Mouse (Mus musculus) thymus, postnatal 0 days (tissue): ENCODE data around the gene Lep. TPM values are rescaled to one million over a fixed set of nuclear protein-coding genes. Genes with fewer than 3 reads are reported as not detected.

Source experiments
- DNase-seq: peaks from one replicate; pipeline ENCODE4 v3.0.0-alpha.2; 2015; ENCODE audit warnings: low spot score
- polyA plus RNA-seq: library from polyadenylated mRNA; unstranded; fragments of >200 nt; fragmentation: Nextera tagmentation; extraction: Ambion mirVana; gene quantifications from 2 replicates; pipeline ENCODE4 v1.2.1, GENCODE M21; 2015

The Lep gene
- polyA plus RNA-seq, 1 experiment from 2014 or later: 0.12 TPM

DNA sequence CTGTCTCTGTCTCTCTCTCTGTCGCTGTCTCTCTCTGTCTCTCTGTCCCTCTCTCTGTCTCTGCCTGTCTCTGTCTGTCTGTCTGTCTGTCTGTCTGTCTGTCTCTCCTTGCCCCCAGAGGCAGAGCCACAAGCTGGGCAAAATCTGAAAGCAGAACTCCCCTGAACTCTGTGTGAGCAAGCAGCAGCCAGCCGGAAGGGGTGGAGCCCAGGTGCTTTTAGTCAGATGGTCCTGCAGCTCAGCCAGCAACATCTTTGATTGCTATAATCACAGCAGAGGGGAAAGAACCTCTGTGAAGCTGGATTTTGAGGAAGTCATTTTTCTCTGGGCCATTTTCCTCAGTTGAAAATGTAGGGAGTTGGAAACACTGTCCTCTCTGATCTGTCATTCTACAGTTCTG is 19.8 kb upstream of the Lep start:
- DNase-seq: no peak

DNA sequence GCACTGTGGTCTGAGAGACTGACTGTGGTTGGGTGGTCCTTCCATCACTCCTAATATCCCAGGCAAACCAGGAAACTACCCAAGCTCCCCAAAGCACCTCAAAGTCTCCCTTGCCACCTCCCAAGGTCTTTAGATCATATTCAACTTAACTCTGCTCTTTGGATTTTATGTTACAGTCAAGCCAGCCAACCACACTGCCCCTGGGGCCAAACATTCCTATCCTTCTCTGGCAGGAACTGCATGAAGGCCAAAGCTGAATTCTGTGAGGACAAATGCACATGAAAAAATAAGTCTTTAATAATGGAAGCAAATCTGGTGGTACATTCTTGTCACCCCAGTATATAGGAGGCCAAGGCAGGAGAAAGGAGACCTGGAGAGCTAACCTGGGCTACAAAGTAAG is 16.0 kb upstream of the Lep start:
- DNase-seq: no peak

DNA sequence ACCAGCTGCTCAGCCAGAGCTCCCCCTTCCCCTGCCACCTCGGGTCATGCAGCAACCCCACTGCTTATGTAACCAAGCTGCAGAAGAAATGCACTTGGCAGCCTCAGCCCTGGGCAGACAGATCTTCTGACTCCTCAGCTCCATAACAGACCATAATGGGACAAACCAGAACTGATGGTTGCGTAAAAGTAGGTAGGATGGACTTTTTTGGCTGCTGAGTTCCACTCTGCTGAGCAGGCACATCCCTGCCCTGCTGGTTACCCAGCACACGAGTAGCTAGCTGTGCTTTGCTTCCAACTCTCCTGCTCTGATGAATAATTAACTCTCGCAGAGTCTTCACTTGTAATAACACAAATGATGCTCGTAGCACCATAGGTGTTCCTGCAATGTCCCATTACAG is 10.1 kb upstream of the Lep start:
- no peak for DNase-seq

DNA sequence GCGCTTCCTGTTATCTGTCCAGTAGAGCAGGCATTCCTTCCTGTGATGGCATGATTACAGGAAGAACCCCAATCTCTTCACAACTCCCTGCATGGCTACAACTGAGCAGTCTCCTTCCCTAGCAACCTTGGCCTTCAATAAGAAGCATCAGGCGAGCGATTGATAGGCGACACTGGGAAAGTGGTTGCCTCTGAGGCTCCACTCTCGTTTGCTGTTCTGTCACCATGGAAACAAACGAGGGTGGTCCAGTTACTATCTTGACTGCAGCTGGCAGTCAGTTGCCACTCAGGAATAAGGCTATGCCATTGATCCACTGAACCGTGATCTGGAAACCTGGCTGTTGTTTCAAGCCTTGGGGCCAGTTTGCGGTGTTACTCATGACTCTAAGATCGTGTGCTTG is 7.8 kb upstream of the Lep start:
- no peak for DNase-seq

DNA sequence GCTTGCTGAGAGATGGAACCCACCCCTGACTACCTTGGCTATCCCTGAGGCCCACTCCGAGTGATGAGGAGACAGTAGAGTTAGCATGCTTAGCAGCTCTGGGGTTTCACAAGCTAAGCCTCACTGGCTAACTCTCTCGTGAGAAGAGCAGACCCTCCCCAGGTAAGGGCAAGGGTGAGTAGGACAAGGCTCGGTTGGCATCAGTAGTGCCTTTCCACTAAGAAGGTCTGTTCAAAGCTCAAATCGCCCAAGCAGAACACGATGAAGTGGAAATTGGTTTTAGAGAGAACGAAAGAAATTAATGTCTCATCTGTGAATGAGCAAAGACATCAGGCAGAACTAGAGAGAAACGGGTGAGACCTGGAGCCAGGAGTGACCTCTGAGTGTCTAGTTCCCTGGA is 6.8 kb upstream of the Lep start:
- no peak for DNase-seq

DNA sequence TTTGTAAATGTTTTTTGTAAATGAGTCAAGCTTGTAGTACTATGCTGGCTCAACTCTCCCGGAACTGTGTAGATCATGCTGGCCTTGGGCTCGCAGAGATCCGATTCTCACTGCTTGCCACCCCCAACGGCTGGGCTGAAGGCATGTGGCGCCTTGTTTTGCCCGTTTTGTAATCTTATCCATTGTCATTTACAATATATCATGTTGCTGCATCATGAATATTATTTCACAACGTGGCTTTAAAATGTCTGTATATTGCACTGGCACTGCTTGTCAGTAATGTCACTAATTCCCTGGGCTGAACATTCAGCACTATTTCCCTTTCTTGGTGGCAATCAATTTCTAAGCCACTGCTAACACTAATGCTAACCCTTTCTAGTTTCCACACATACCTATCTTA is 3.6 kb upstream of the Lep start:
- no peak for DNase-seq

DNA sequence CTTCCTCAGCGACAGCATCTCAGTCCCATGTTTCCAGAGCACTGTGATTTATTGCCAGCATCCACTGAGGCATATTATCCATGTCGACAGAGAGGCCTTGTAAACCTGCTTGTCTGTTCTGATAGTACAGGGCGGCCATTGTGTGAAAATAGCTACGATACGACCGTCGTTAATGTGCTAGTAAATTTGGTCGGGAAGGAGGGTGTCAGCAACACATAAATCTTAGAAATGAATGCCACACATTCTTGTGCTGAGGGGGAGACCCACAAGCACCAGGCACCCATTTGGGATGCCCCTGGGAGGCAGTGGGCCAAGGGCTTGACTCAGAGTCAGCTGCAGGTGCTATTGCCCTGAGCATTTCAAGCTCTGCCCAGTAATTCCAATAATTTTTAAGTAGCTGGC is 6.4 kb downstream of the Lep start:
- DNase-seq: no peak

DNA sequence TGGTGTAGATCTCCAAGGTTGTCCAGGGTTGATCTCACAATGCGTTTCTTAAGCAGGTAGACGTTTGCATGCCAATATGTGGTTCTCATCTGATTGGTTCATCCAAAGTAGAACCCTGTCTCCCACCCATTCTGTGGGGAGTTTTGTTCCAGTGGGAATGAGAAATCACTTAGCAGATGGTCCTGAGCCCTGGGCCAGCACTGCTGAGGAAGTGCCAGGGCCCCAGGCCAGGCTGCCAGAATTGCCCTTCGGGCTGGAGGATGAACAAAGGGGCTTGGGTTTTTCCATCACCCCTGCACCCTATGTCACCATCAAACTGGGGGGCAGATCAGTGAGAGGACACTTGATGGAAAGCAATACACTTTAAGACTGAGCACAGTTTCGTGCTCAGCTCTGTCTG is 12.2 kb downstream of the Lep start:
- DNase-seq: no peak

DNA sequence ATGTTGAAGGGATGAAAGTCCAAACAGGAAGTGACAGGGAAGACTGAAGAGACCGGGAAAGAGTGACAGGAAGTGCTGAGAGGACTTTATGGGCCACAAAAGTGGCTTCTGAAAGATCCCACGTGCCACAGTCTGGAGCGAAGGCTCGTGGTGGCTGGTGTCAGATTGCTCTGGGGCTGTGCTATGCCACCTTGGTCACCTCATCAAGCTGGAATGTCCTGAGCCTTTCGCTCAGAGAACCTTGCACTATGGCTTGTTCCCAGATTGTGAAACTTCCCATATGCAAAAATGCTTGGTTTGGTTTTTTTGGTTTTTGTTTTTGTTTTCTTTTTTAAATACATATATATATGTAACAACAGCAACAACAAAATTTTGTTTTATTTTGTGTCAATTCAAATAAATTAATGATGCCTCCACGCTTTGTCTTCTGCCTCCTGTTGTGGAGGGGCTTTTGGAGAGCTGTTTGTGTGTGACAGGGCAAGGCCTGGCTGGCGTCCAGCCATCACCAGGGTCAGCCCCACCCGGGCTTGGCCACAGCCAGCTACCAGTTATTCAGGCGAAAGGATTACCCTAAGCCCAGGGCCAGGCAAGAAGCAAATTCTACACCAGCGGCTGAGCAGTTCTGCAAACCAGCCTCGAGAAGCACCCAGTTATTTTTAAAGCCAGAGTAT is 13.6 kb downstream of the Lep start:
- DNase-seq: no peak

DNA sequence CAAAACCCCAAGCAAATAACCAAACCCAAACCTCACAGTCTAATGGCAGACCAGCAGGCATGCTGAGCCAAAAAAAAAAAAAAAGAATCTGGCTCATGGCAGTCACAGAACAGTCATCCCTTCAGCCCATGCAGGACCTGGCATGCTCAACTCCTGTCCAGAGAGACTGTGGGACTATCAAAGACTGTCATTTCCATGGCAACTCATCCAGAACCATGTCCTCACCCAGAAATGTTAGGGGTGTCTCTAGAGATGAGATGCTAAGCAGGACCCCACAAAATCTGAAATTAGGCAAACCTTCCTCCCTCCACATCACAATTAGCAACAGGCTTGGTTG is 14.1 kb downstream of the Lep start:
- no peak for DNase-seq

DNA sequence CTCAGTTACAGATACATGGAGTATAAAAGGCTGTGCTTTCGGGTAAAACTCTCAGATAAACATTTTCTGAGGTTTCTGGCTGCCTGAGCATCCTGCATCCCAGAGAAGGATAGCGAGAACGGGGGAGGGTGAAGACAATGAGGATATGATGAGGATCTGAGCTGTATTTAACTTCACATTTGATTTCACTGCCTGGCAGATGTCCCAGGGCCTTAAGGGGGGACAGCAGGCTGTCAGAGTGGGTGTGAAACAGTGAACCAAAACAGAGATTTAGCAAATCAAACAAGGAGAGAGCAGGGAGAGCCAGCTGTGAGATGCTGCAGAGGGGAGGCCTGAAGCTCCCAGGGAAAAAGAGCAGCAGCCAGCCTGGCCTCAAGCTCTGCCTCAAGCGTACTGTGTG is 19.3 kb downstream of the Lep start:
- no peak for DNase-seq

DNA sequence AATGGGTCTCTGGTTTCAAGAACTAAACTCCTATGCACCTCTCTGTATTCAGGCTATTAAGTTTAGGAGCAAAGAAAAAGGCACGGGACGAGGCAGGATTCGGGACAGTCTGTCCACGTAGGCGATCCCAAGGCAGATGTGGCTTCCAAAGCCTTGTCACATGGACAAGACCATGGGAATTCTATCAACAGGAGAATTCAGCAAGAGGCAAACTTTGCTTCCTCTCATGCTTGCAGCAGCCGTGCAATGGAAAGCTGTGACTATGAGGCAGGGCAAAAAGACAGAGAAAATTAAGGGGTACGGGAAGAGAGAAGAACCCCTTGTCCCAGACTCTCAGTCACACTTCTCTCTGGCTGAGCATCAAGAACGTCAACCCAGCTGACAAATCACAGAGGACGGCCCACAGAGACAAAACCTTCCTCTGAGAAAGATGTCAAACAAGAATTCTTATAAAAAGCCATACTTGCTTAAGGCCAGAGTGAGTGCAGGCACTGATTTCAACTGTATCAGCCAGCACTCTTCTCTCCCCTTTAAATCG is 21.9 kb downstream of the Lep start:
- no peak for DNase-seq

DNA sequence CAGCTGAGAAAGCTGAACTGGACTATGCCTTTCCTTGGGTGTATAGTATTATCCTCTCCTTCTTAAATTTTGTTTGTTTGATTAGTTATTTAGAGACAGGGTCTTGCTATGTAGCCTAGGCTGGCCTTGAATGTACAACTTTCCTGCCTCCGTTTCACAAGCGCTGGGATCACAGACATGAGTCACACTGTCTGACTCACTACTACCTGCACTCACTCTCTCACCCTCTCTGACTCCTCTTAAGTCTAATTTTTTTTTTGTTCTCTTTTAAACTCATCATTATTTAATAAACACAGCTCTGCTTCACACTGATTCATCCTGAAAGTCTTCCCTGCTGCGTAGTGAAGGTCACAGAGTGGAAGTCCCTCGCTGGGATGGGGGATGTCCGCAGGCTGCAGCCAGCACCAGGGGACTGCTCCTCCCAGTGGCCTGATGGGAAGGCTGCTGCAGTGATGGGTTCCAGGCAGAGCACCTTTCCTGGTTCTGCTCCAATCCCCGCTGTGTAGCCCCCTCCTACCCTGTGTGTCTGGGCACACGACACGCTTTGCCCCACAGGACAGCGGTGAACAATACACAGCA is 22.8 kb downstream of the Lep start:
- DNase-seq: no peak

DNA sequence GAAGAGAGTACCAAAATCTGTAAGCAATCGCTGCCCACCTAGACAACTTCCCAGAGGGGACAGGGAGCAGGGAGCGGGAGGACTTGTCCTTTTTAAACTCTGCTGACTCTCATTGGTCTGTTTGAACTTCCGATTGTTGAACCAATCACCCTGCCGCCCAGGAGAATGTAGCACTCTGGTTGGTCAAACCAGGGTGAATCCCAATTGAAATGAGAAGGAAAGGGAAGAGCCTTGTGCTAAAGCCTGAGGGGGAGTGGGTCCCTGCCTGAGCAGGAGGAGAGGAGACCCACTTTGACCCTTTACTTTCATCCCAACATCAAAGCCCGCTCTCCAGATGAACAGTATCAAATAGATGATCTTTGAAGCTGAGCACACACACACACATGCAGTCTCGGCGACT is 24.4 kb downstream of the Lep start:
- DNase-seq: no peak

DNA sequence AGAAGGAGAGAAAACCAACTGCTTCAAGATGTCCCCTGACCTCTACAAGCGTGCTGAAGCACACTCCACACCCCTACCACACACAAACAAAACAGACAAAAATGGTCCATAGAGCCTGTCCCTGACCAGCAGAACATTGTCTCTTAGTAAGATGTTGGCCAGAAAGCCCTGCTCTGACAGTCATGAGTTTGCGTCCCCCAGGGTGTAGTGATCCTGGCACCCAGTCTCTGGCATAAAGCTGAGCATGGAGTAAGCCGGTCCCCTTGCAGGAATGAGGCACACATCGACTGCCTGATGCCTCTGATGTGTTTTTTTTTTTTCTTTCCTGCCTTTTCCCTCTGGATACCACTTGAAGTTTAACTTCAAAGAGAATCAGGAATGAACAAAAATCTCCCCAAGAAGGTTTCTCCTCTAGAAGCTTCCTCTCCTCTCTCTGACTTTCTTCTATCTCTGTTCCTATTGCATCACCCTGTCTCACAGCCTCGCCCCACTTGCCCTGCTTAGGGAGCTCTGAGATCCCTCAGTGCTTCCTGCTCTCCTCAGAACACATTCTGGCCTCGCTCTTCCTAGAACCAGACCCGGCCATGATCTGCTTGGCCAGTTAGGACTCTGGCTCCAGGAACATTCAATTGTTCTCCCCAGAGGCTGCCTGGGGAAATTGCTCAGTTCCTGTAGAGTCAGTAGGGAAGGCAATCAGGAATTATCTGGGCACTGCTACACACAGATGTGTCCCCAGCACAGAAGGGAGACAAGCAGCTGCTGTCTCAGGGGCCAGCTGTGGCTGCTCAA is 28.1 kb downstream of the Lep start:
- no peak for DNase-seq

DNA sequence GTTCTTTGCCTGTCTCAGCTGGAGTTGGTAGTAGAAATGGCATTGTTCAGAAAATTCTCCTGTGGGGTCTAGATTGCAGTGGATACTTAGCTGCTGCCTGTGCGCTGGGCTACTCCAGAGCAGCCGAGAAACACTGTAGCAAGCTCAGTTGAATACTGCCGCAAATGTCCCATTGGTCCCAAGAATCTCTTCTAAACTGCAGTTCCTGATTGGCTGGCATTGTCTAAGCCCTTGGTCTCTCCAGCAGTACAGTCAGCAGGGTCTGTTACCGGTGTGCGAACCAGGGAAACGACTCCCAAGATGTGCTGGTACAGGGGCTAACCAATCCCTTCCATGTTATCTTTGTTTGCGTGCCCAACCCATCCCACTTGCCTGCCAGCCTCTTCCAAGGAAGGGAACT is 32.2 kb downstream of the Lep start:
- DNase-seq: no peak

DNA sequence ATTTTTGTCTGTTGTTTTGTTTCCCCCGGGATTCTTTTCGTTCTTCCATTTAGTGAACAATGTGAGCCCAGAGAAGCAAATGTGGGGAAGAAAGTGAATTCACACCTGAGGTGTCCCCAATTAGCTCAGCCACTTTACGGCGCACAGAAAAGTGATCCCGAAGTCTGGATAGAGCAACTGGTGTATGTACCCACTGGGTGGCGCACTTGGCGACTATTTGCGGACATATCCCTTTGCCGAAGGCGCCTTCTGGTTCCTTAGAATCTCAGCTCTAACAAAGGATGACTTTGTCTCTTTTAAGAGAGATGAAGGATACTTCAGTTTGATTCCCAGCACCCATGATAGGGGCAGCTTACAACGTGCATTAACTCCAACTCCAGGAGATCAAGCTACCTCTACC is 32.9 kb downstream of the Lep start:
- DNase-seq: no peak

DNA sequence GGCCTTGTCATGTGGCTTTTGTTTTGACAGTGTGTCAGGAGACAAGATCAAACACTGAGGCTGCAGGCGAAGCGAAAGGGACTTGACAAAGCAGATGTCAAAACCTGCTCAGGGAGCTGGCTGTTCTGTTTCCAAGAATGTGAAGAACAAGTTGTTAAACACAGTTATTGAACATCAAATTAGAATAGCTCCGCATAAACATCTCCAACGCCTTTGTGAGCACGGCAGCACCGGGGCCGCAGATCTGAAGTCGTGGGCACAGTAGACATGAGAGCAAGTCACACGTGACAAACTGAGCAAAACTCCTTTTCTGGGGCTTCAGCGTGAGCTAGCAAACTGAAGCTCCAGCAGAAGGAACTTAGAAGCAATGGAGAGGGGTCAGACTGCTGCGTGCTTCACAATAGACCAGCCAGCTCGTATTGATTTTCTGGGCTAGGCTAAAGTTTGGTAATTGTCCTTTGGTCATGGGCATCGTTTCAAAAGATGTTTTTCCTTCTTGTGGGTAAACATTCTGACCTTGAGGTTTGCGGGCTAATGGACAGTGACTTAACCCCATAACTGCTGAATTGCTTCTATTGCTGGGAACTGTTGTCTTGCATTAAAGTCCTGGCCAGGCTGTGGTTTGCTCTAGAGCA is 39.6 kb downstream of the Lep start:
- DNase-seq: no peak

DNA sequence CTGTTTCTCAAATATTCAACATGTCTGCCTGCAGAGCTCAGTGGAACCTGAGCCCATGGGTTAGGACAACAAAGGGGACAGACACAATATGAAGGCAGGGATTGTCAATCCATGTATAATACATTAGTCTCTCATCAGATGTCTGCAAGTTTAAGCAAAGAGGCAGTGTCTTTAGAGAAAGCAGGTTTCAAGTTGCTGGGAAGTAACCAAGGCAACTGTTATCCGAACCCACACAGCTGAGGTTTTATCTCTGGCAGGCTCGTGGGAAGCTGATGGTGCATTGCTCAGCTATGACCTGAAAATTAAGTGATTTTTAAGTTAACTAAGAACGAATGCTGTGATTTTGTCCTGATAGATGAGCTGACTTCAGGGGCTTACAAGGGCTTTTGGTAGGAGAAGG is 40.4 kb downstream of the Lep start:
- no peak for DNase-seq

DNA sequence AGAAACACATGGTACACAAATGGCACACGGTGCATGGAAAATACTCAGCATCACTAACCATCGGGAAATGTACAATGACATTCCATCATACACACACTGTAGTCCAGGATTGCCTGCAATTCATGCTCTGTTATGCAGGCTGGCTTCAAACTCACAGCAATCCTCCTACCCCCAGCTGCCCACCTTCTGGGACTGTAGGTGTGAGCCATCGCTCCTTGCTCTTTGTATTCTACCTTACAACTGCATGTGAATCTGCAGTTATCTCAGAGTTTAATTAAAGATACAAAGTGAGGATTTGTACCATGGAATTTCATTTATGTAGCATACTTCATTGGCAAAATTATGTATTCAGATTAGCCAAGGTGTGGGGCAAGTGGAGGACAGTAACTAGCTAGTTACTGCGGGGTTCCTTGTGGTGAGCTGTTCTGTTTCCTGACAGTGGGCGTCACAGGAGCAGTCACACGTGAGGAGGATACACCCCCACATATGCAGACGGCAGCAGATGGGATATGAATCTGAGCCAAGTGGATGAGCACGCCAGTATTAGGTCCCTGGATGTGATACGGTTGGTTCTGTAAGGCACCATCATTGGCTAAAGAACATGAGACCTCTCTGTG is 41.3 kb downstream of the Lep start:
- no peak for DNase-seq

DNA sequence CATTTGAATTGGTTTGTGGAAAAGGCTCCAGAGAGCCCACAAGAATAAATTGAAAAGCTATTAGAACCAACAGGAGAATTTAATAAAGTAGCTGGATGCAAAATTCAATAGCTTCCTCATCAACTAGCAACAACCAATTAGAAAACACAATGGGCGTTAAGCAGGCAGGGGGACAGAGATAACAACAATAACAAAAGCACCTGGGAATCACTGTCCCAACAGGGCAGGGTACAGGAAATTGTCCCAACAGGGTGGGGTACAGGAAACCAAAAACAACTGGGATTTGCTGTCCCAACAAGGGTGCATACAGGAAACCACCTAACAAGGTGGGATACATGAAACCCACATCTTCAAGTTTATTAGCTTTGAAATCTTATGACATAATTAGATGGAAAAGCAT is 48.4 kb downstream of the Lep start:
- DNase-seq: no peak

DNA sequence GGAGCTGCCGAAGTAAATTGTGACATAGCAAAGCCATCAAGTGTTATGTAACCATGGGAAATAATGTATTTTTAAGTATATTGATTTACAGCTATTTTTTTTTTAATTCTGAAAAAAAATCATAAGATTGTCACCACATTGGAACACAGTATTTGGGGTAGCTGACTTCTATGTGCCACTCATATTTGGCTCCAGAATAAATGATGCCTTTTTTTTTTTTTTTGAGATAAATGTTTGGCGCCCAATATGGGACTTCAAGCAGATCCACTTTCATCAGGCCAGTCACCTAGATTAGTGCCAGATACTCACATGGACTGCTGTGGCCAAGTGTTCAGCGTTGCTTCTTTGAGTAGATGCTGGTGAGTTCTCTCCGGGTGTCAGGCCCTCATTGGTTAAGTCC is 51.5 kb downstream of the Lep start:
- no peak for DNase-seq
